Mouse (Mus musculus) left cerebral cortex, adult 8-10 months (tissue): ENCODE data around the gene Cars. TPM values are rescaled to one million over a fixed set of nuclear protein-coding genes. Genes with fewer than 3 reads are reported as not detected.

Experiments used
- DNase-seq, 2 experiments: peaks; one replicate each; pipeline ENCODE4 v3.0.0; 2022; ENCODE audit warnings: low spot score in 2 of 2
- microRNA-seq, 2 experiments: library from miRNA; unstranded; fragments of <30 nt; microRNA quantifications; one replicate each; pipeline ENCODE4 v1.2.0; 2022
- total RNA-seq, 4 experiments: library from RNA; stranded (reverse); gene quantifications; 2 replicates each; pipeline ENCODE4 v1.2.4; 2022

Cars gene
- total RNA-seq, 4 experiments from 2014 or later, result 50.1 to 58.2 (median 54.2) TPM

- DNase-seq, result no peak
These were observed 86.0 kb downstream of the Cars start for GRCm38 (mm10) chr7:143513763-143514415.

- no peak for DNase-seq
These were observed 88.6 kb downstream of the Cars start for GRCm38 (mm10) chr7:143511335-143511712.

DNA sequence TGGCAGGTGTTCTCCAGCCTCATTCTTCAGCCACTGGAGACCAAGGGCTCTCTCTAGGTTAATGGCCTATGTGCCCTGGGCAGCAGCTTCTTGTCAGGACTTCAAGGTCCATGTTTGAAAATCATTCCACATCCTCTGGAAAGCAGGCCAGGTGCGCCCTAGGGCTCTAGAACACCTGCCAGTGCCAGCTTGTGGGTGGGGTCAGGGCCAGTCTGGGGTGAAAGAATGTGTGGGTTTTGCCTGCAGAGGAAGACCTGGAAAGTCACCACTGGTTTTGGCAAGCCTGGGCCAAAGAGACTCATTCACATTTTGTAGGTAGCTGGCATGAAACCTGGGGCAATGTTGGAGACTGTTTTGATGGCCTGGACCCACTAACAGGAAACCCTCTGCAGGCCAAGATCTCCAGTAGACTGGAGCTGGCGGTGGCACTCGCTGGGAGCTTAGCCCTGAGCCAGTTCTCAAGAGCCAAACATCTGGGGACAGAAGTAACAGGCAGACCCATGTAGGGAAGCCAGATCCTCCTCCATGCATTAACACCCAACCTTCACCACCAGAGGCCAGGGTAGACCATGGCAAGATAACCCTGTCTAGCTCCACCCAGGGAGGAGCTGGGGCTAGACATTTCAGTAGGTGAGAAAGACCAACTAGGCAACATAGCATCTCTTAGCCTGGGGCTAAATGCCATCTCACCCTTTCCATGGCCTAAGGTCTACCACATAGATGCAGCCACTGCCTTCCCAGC, 89.1 kb downstream of the Cars start:
- DNase-seq, result no peak

- DNase-seq, result no peak
These were observed 90.3 kb downstream of the Cars start for GRCm38 (mm10) chr7:143509566-143509965.

Small RNA genes within 50 kb of the gene (microRNA-seq; reads per million reads assigned to microRNA genes)
- 0 to 0.22 reads per million in 2 experiments for gene Mir7064

Other genes starting within 250 kb of the Cars start
- gene Cdkn1c, start 139.0 kb downstream of the Cars start, total RNA-seq, result 10 to 100 TPM; 16.4 to 17.3 (median 16.9) TPM
- 1 to 10 TPM in 3 of 4 experiments, under 1 TPM in 1; 0.78 to 1.8 (median 1.2) TPM for gene Slc22a18, start 126.4 kb downstream of the Cars start, total RNA-seq
- gene Phlda2, start 96.9 kb downstream of the Cars start, total RNA-seq, result not detected
- 100 to 1,000 TPM; 106 to 123 (median 113) TPM for gene Nap1l4, start 51.0 kb downstream of the Cars start, total RNA-seq
- not detected for gene Tnfrsf26, start 28.6 kb upstream of the Cars start, total RNA-seq
- gene Tnfrsf22, start 49.6 kb upstream of the Cars start, total RNA-seq, result 1 to 10 TPM; 1.0 to 2.9 (median 2.8) TPM
- 1 to 10 TPM in 2 of 4 experiments, under 1 TPM in 2; 0.72 to 2.3 (median 1.1) TPM for gene Tnfrsf23, start 85.8 kb upstream of the Cars start, total RNA-seq
- 10 to 100 TPM; 32.1 to 43.1 (median 38.2) TPM for gene Osbpl5, start 156.9 kb upstream of the Cars start, total RNA-seq
- gene Mrgprg, start 166.9 kb upstream of the Cars start, total RNA-seq, result not detected
- gene Mrgpre, start 184.4 kb upstream of the Cars start, total RNA-seq, result 1 to 10 TPM; 7.0 to 8.4 (median 7.8) TPM
- gene Nadsyn1, start 222.8 kb upstream of the Cars start, total RNA-seq, result 1 to 10 TPM; 5.4 to 7.8 (median 5.7) TPM
- gene Dhcr7, start 223.1 kb upstream of the Cars start, total RNA-seq, result 10 to 100 TPM; 37.6 to 43.0 (median 39.8) TPM